Mouse (Mus musculus) liver, postnatal 0 days (tissue): ENCODE measurements around the gene Aamp.

ENCODE experiments used
- CTCF ChIP-seq: sonication (generic); IDR thresholded peaks from 2 replicates; pipeline ENCODE4 v1.5.1; 2016; ENCODE audit warnings: antibody characterized with exemption, low read depth
- EP300 ChIP-seq: IDR thresholded peaks from 2 replicates; pipeline ENCODE4 v1.6.1; 2016; ENCODE audit warnings: antibody characterized with exemption, low read depth, mild to moderate bottlenecking

DNA sequence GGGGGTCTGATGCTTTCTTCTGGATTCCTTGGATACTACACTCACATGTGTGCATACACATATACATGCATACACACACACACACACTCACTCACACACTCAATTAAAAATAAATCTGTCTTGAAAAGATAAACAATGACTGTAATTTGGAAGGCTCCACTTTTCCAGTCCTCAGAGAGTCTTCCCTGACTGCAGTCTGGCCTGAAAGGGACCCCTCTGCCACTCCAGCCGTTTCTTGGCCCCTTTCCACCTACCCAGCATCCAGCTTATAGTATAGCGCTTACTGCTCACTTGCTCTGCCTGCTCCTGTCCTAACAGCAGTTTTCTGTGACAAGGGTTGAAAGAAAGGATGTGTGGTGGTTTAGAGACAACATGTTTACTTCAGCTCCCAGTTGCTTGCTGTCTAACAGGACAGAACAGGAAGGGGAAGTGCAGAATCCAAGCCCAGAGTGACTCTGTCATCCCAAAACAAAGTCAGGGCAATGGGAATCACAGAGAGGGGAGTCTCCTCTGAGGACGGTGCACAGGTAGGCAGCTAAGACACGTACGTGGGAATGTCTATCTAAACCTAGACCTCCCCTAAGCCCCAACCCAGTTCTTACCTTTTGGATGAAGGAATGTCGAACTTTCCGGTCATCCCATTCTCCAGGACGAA, 8.9 kb upstream of the Aamp start:
- TF ChIP-seq CTCF (no peak), EP300 (no peak)
